Mouse (Mus musculus): ENCODE data around the gene Slc7a10.

The Slc7a10 gene

GRCm38 (mm10) chr7:35185889-35186569, at the start of gene Slc7a10:
Gene Slc7a10 (plus strand): TSS chr7:35186385.
- no peak for DNase-seq (ENCODE audit: low read depth, low spot score)

- no peak for DNase-seq (ENCODE audit: low read depth, low spot score)
Observed at GRCm38 (mm10) chr7:35137524-35137923, 48.7 kb upstream of the Slc7a10 start.

- DNase-seq (ENCODE audit: low read depth, low spot score), result no peak
Observed at GRCm38 (mm10) chr7:35138481-35138880, 47.7 kb upstream of the Slc7a10 start.

- DNase-seq (ENCODE audit: low read depth, low spot score), result no peak
Observed at GRCm38 (mm10) chr7:35139880-35140279, 46.3 kb upstream of the Slc7a10 start.

GRCm38 (mm10) chr7:35141519-35141918, 44.7 kb upstream of the Slc7a10 start:
- DNase-seq (ENCODE audit: low read depth, low spot score), result no peak

GRCm38 (mm10) chr7:35142522-35142921, 43.7 kb upstream of the Slc7a10 start:
- no peak for DNase-seq (ENCODE audit: low read depth, low spot score)

- DNase-seq (ENCODE audit: low read depth, low spot score), result no peak
Observed at GRCm38 (mm10) chr7:35143864-35144618, 42.1 kb upstream of the Slc7a10 start.

GRCm38 (mm10) chr7:35145068-35145467, 41.1 kb upstream of the Slc7a10 start:
- DNase-seq (ENCODE audit: low read depth, low spot score), result no peak

- DNase-seq (ENCODE audit: low read depth, low spot score), result no peak
Observed at GRCm38 (mm10) chr7:35146269-35146668, 39.9 kb upstream of the Slc7a10 start.

- DNase-seq (ENCODE audit: low read depth, low spot score), result no peak
Observed at GRCm38 (mm10) chr7:35149616-35150433, 36.4 kb upstream of the Slc7a10 start.

- DNase-seq (ENCODE audit: low read depth, low spot score), result no peak
Observed at GRCm38 (mm10) chr7:35150860-35151259, 35.3 kb upstream of the Slc7a10 start.

- no peak for DNase-seq (ENCODE audit: low read depth, low spot score)
Observed at GRCm38 (mm10) chr7:35154449-35154848, 31.7 kb upstream of the Slc7a10 start.

- no peak for DNase-seq (ENCODE audit: low read depth, low spot score)
Observed at GRCm38 (mm10) chr7:35156561-35157477, 29.4 kb upstream of the Slc7a10 start.

GRCm38 (mm10) chr7:35157512-35157911, 28.7 kb upstream of the Slc7a10 start:
- no peak for DNase-seq (ENCODE audit: low read depth, low spot score)

- DNase-seq (ENCODE audit: low read depth, low spot score), result no peak
Observed at GRCm38 (mm10) chr7:35162443-35162842, 23.7 kb upstream of the Slc7a10 start.

- no peak for DNase-seq (ENCODE audit: low read depth, low spot score)
Observed at GRCm38 (mm10) chr7:35163600-35163999, 22.6 kb upstream of the Slc7a10 start.

GRCm38 (mm10) chr7:35164131-35164530, 22.1 kb upstream of the Slc7a10 start:
- DNase-seq (ENCODE audit: low read depth, low spot score), result no peak

GRCm38 (mm10) chr7:35166988-35167387, 19.2 kb upstream of the Slc7a10 start:
- DNase-seq (ENCODE audit: low read depth, low spot score), result no peak

GRCm38 (mm10) chr7:35167925-35168324, 18.3 kb upstream of the Slc7a10 start:
- DNase-seq (ENCODE audit: low read depth, low spot score), result no peak

GRCm38 (mm10) chr7:35169341-35169740, 16.8 kb upstream of the Slc7a10 start:
- DNase-seq (ENCODE audit: low read depth, low spot score), result peak; percentile 87

- DNase-seq (ENCODE audit: low read depth, low spot score), result peak; percentile 92
Observed at GRCm38 (mm10) chr7:35171867-35172382, 14.3 kb upstream of the Slc7a10 start.

Measured in forelimb bud, embryonic 11.5 days (tissue).